Mouse (Mus musculus): ENCODE data around the gene Mpped2.

DNA sequence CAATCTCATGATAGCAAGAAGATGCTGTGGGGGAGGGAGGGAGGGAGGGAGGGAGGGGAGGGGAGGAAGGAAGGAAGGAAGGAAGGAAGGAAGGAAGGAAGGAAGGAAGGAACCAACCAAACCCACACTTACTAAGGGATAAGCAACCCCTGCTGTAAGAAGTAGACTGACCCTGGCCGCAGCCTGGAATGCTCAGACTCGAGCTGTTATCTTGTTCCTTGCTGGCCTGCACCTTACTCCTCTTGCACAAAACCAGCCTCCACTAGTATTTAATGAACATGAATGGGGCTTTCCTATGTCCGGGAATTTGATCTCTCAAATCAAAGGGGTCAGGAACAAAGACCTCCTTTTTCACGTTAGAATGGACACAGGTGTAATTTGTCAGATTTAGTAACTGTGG lies 95.5 kb downstream of the Mpped2 start:
- TF ChIP-seq CTCF (IDR thresholded peaks at IDR 0.05; ENCODE audit: borderline replicate concordance, control insufficient read depth, extremely low read depth, insufficient read depth, low read length, poor library complexity): no peak
- TF ChIP-seq POLR2A (IDR thresholded peaks at IDR 0.05; ENCODE audit: control insufficient read depth, extremely low read depth, insufficient read depth, low read length, poor library complexity): no peak

Data from thymus, adult 2 months (tissue).